Mouse (Mus musculus) megakaryocyte, embryonic 14.5 days (primary cell): ENCODE results near the gene Pdcl. TPM values are rescaled to one million over a fixed set of nuclear protein-coding genes. Genes with fewer than 3 reads are reported as not detected.
A peak's percentile ranks its signal among the peaks of the same experiment; 100 is the strongest.

Experiments
- H3K27me3 ChIP-seq: replicated peaks from 2 replicates; pipeline ENCODE3; 2012; ENCODE audit warnings: inconsistent platforms
- H3K36me3 ChIP-seq: replicated peaks from 2 replicates; pipeline ENCODE3; 2012; ENCODE audit warnings: low read length, inconsistent platforms, mixed read lengths
- H3K4me1 ChIP-seq: 2 replicates; pipeline ENCODE4 v1.6.1; 2012; ENCODE audit warnings: inconsistent platforms
- H3K4me3 ChIP-seq: replicated peaks from 2 replicates; pipeline ENCODE3; 2012; ENCODE audit warnings: moderate library complexity, mild to moderate bottlenecking, inconsistent platforms
- H3K9me3 ChIP-seq: 2 replicates; pipeline ENCODE4 v1.6.1; 2012; ENCODE audit warnings: inconsistent platforms
- FLI1 ChIP-seq: IDR thresholded peaks from 2 replicates; pipeline ENCODE4 v1.6.1; 2012; ENCODE audit warnings: low read length, inconsistent platforms, mixed read lengths
- GATA1 ChIP-seq: IDR thresholded peaks from 3 replicates; pipeline ENCODE4 v1.6.1; 2012; ENCODE audit warnings: mixed read lengths, low read length, inconsistent platforms, borderline replicate concordance
- polyA plus RNA-seq: library from polyadenylated mRNA; stranded (reverse); fragments of >175 nt; gene quantifications from 2 replicates; pipeline ENCODE4 v1.2.3, GENCODE M21; 2012; ENCODE audit warnings: low replicate concordance; ENCODE audit not compliant: insufficient read depth

Gene Pdcl
- polyA plus RNA-seq, 1 experiment = 12.0 TPM

GRCm38 (mm10) chr2:37333321-37333720 is 25.8 kb downstream of the Pdcl start:
- no peaks in the 10 kb centered on the region for H3K36me3 ChIP-seq
- peaks cover 15% of the 10 kb centered on the region for H3K27me3 ChIP-seq
- H3K4me3 ChIP-seq = peak overlapping the region; percentile 78
- no peak for TF ChIP-seq FLI1
- TF ChIP-seq GATA1 = no peak
- no peaks in the 10 kb centered on the region for H3K9me3 ChIP-seq
- H3K4me1 ChIP-seq = peaks cover 37% of the 10 kb centered on the region

GRCm38 (mm10) chr2:37326215-37326614 is 32.9 kb downstream of the Pdcl start, which contains the start of gene Olfr368:
TSS of gene Olfr368 (plus strand) at chr2:37326515.
- H3K36me3 ChIP-seq = no peaks in the 10 kb centered on the region

More at GRCm38 (mm10) chr2:37326215-37326614, 32.9 kb downstream of the Pdcl start, which contains the start of gene Olfr368:
- no peak for TF ChIP-seq FLI1
- H3K9me3 ChIP-seq = no peaks in the 10 kb centered on the region
- no peak within 1 kb of the TSS for H3K4me3 ChIP-seq
- no peaks in the 10 kb centered on the region for H3K4me1 ChIP-seq
- H3K27me3 ChIP-seq = no peaks in the 10 kb centered on the region

Other genes starting within 250 kb of the Pdcl start
- gene Olfr362, start 241.4 kb downstream of the Pdcl start, polyA plus RNA-seq = not detected in 2 replicates
- not detected in 2 replicates for gene Olfr364-ps1, start 220.0 kb downstream of the Pdcl start, polyA plus RNA-seq
- not detected in 2 replicates for gene Olfr365, start 171.1 kb downstream of the Pdcl start, polyA plus RNA-seq
- not detected in 2 replicates for gene Olfr366, start 147.8 kb downstream of the Pdcl start, polyA plus RNA-seq
- not detected in 2 replicates for gene Olfr368, start 32.8 kb downstream of the Pdcl start, polyA plus RNA-seq
- gene Rc3h2, start 63.6 kb upstream of the Pdcl start, polyA plus RNA-seq = 0.24 and 0.47 TPM in 2 replicates
- 0.06 and 0.82 TPM in 2 replicates for gene Zbtb26, start 83.8 kb upstream of the Pdcl start, polyA plus RNA-seq
- gene Zbtb6, start 83.8 kb upstream of the Pdcl start, polyA plus RNA-seq = 0.06 TPM in 1 of 2 replicates, not detected in the other
- 0.47 and 2.5 TPM in 2 replicates for gene Rabgap1, start 83.9 kb upstream of the Pdcl start, polyA plus RNA-seq
- gene Gpr21, start 157.0 kb upstream of the Pdcl start, polyA plus RNA-seq = not detected in 2 replicates